Mouse (Mus musculus) activated CD4-positive, CD25-positive, alpha-beta regulatory T cell, adult 9 weeks (primary cell): ENCODE data around the gene Cenpb. TPM values are rescaled to one million over a fixed set of nuclear protein-coding genes. Genes with fewer than 3 reads are reported as not detected.

ENCODE experiments used
- polyA plus RNA-seq: library from polyadenylated mRNA; unstranded; fragments of 100-300 nt; shearing (Covaris generic); gene quantifications from one replicate; pipeline ENCODE4 v1.2.1, GENCODE M21; 2017

Cenpb gene
- polyA plus RNA-seq, result 2.2 TPM

DNA sequence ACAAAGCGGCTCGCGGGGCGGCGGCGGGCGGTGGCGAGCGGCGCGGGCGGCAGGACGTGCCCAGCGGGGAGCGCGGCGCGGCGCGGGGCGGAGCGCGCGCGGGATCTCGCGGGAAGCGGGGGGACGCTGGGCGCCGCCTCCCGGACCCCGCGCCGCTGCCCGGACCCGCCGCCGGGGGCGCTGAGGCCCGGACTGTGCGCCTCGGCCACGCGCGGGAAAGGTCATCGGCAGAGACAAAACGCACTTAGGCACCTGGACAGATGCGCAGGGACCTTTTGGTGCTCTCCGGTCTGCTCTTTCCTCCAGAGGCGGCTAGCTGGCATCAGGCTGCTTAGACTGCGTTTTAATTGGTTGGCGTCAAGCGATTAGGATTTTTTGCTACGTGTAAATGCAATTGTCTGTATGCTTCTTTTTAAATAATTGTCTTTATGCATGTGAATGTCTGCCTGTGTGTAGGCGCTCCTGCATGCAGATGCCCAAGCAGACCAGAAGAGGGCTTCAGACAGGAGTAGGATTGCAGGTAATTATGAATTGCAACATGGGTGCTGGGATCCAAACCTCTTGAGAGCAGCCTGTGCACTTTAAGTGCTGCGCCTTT is at the start of gene Cenpb:
Cenpb (minus strand) TSS at position 78 of the 598 bp plus-strand sequence.

DNA sequence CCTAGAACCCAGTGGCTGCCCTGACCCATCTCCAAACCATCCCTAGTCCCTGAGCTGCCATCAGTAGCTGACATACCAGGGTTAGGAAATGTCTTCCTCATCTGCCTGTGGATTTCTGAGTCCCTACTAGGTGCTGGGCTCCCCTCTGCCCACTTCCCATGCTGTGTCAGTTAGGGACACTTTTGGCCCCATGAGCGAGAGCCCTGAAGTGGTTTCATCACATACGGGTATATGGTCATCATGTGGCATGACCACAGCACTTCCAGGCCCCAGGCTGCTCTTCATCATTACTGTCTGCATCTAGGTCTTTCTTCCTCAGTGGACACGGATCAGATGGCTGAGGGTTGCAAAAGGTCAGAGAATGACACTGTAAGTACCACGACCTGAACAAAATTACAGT is 26.9 kb upstream of the Cenpb start, which contains the start of gene Ap5s1:
Ap5s1 (plus strand) TSS at position 301 of the 400 bp plus-strand sequence.

DNA sequence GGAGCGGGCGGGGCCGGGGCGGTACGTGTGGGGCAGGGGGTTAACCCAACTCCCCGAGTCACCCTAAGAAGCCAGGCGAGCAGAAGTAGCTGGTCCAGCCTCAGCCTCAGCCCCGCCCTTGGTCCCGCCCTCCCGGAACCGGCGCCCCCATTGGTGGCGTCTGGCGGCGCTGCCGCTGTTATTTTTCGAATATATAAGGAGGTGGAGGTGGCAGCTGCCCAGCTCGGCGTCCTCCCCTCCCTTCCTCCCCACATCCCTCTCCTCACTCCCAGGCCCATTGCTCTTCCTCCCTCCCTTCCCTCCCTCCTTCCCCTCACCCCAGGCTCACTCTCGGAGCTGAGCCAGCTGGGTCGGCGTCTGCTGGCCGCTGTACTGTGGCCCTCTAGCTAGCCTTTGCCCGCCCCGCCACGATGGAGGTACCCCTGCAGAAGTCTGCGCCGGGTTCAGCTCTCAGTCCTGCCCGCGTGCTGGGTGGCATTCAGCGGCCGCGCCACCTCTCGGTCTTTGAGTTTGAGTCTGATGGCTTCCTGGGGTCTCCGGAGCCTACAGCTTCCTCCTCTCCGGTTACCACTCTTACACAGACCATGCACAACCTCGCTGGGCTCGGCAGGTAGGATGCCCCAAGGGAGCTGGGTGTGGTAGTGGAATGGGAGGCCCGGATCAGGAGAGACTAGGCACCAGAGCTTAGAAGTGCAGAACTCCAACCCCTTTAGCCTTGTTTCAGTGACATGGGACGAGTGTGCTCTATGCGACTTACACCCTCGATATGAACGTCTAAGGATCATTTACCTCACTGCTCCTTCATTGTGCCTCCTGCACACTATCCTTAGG is 7.1 kb upstream of the Cenpb start, which contains the start of the genes Cdc25b and Spef1:
Cdc25b (plus strand) TSS at position 179 of the 831 bp plus-strand sequence.
Spef1 (minus strand) TSS at position 512 of the 831 bp plus-strand sequence.

DNA sequence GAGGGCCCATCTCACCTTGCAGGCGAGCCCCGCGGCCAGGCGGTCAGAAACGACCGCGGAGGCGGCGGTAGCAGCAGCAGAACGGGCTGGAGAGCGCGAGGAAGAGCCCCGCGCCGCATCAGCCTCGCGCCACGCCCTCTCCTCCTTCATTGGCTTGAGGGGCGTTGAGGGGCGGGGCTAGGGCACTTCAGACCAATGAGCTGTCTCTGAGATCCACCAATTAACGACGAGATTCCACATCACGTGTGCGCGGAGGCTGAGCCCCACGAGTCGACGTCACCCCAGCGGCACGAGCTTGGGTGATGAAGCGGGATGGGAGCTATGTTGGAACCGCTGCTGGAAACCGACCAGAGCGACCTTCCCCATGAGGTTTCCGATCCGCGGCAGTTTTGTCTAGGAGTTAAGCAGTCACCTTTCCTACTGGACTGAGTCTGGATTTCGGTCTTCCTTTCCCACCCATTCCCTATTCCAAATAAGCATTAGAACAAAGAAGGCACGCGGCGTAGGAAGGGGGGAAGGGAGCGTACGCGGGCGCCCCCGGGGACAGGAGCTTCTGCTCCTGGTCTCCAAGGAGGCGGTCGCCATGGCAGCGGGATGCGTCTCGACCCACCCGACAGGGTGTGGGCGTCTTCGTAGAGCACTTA is 19.8 kb downstream of the Cenpb start, which contains the start of gene 1700037H04Rik:
1700037H04Rik (minus strand) TSS at position 144 of the 644 bp plus-strand sequence.

DNA sequence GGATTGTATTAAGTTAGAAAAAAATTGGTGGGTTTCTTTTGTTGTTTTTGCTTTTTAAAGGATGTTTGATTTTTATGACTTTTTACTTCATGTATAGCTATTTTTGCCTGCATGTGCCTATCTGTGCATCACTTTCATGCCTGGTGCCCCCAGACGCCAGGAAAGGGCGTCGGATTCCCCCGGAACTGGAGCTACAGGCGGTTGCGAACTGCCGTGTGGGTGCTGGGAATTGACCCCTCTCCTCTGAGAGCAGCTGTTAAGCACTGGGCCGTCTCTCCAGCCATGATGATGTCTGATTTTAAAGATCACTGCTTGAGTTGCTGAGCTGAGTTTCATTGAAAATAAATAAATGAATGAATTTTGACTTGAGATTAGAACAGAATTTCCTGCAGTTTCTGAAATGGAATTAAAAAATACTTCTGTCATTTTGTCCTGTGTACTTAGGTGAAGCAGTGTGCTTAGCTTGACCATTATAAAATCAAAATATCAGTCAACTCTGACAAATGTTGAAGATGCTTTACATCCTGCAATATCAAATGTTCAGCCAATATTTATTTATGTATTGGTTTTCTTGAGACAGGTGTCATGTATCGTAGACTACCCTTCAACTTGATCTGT is 46.8 kb downstream of the Cenpb start, which contains the start of gene Gm11037:
Gm11037 (plus strand) TSS at position 568 of the 618 bp plus-strand sequence.

DNA sequence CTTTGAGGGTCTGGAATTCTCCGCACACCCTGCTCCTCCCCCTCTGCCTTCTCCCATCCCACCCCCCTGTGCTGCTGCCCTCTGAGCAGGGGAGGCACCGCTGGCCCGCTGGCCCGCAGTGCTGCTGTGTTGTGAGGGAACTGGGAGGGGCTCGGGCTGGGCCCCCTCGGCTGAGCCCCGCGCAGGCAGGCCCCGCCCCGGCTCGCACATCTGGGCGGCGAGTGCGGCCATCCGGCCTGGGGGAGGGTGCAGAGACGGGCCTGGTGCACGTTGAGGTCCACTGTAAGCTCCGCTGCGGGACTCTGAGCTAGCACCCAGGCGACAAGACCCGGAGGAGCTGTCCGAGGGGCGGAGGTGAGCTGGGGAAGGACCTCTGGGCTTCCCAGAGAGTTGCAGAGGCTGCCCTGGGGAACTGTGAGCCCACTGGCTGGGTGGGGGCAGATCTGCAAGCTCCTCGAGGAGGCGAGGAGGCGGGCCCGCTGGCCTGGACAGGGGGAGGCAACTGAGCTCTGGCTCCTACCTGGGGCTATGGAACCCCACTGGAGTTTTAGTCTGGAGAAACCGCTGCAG is 52.6 kb downstream of the Cenpb start, which contains the start of gene Hspa12b:
Hspa12b (plus strand) TSS at position 120 of the 570 bp plus-strand sequence.

Other genes with a start within 250 kb of the Cenpb start
- not detected for gene Gfra4, start 137.0 kb downstream of the Cenpb start, polyA plus RNA-seq
- 0.67 TPM for gene Adam33, start 116.3 kb downstream of the Cenpb start, polyA plus RNA-seq
- gene Siglec1, start 93.3 kb downstream of the Cenpb start, polyA plus RNA-seq, result 0.40 TPM
- gene Hspa12b, start 52.8 kb downstream of the Cenpb start, polyA plus RNA-seq, result 0.21 TPM
- not detected for gene Gm11037, start 46.6 kb downstream of the Cenpb start, polyA plus RNA-seq
- gene 1700037H04Rik, start 20.0 kb downstream of the Cenpb start, polyA plus RNA-seq, result 49.2 TPM
- 143 TPM for gene Cdc25b, start 6.9 kb upstream of the Cenpb start, polyA plus RNA-seq
- not detected for gene Spef1, start 7.2 kb upstream of the Cenpb start, polyA plus RNA-seq
- 26.5 TPM for gene Ap5s1, start 27.0 kb upstream of the Cenpb start, polyA plus RNA-seq
- 33.7 TPM for gene Mavs, start 54.0 kb upstream of the Cenpb start, polyA plus RNA-seq
- gene Pank2, start 82.4 kb upstream of the Cenpb start, polyA plus RNA-seq, result 10.8 TPM
- 1.9 TPM for gene Rnf24, start 172.8 kb upstream of the Cenpb start, polyA plus RNA-seq